Mouse (Mus musculus): ENCODE results near the gene Mok. TPM values are rescaled to one million over a fixed set of nuclear protein-coding genes. Genes with fewer than 3 reads are reported as not detected.

Mok gene
- polyA plus RNA-seq, 1 experiment, result 2.3 TPM

- H3K4me3 ChIP-seq (replicated peaks), result no peak overlapping the region
- peaks cover 6% of the 10 kb centered on the region for H3K27me3 ChIP-seq (replicated peaks)
- TF ChIP-seq FLI1 (IDR thresholded peaks at IDR 0.05; ENCODE audit: low read length) (no peak), GATA1 (IDR thresholded peaks at IDR 0.05; ENCODE audit: borderline replicate concordance, low read length) (no peak)
- no peaks in the 10 kb centered on the region for H3K9me3 ChIP-seq
- no peaks in the 10 kb centered on the region for H3K36me3 ChIP-seq (replicated peaks; ENCODE audit: low read length)
- peaks cover 61% of the 10 kb centered on the region for H3K4me1 ChIP-seq
These were observed 3.4 kb downstream of the Mok start for GRCm38 (mm10) chr12:110837192-110837841.

GRCm38 (mm10) chr12:110836729-110837128, 4.0 kb downstream of the Mok start:
- TF ChIP-seq FLI1 (IDR thresholded peaks at IDR 0.05; ENCODE audit: low read length) (no peak), GATA1 (IDR thresholded peaks at IDR 0.05; ENCODE audit: borderline replicate concordance, low read length) (no peak)
- H3K27me3 ChIP-seq (replicated peaks), result peaks cover 6% of the 10 kb centered on the region

GRCm38 (mm10) chr12:110835182-110835581, 5.6 kb downstream of the Mok start:
- TF ChIP-seq GATA1 (IDR thresholded peaks at IDR 0.05; ENCODE audit: borderline replicate concordance, low read length) (no peak), FLI1 (IDR thresholded peaks at IDR 0.05; ENCODE audit: low read length) (no peak)
- Histone ChIP-seq H3K4me1 (peaks cover 48% of the 10 kb centered on the region), H3K27me3 (replicated peaks) (peaks cover 6% of the 10 kb centered on the region), H3K4me3 (replicated peaks) (peak overlapping the region; percentile 66), H3K36me3 (replicated peaks; ENCODE audit: low read length) (no peaks in the 10 kb centered on the region), H3K9me3 (no peaks in the 10 kb centered on the region)

More at GRCm38 (mm10) chr12:110836729-110837128, 4.0 kb downstream of the Mok start:
- Histone ChIP-seq H3K9me3 (no peaks in the 10 kb centered on the region), H3K4me1 (peaks cover 58% of the 10 kb centered on the region), H3K36me3 (replicated peaks; ENCODE audit: low read length) (no peaks in the 10 kb centered on the region), H3K4me3 (replicated peaks) (no peak overlapping the region)

GRCm38 (mm10) chr12:110830293-110831024, 10.3 kb downstream of the Mok start:
- H3K4me3 ChIP-seq (replicated peaks), result no peak overlapping the region
- no peaks in the 10 kb centered on the region for H3K9me3 ChIP-seq
- TF ChIP-seq FLI1 (IDR thresholded peaks at IDR 0.05; ENCODE audit: low read length) (no peak), GATA1 (IDR thresholded peaks at IDR 0.05; ENCODE audit: borderline replicate concordance, low read length) (no peak)
- H3K27me3 ChIP-seq (replicated peaks), result peaks cover 10% of the 10 kb centered on the region
- H3K36me3 ChIP-seq (replicated peaks; ENCODE audit: low read length), result no peaks in the 10 kb centered on the region
- H3K4me1 ChIP-seq, result peaks cover 21% of the 10 kb centered on the region

GRCm38 (mm10) chr12:110828908-110829307, 11.8 kb downstream of the Mok start:
- H3K4me1 ChIP-seq, result peaks cover 12% of the 10 kb centered on the region; the same call in 1 of the 2 replicates
- H3K9me3 ChIP-seq, result no peaks in the 10 kb centered on the region
- no peak overlapping the region for H3K4me3 ChIP-seq (replicated peaks)
- H3K36me3 ChIP-seq (replicated peaks; ENCODE audit: low read length), result no peaks in the 10 kb centered on the region
- peaks cover 8% of the 10 kb centered on the region for H3K27me3 ChIP-seq (replicated peaks)
- TF ChIP-seq FLI1 (IDR thresholded peaks at IDR 0.05; ENCODE audit: low read length), result no peak
- no peak for TF ChIP-seq GATA1 (IDR thresholded peaks at IDR 0.05; ENCODE audit: borderline replicate concordance, low read length)

GRCm38 (mm10) chr12:110822366-110822765, 18.4 kb downstream of the Mok start:
- Histone ChIP-seq H3K36me3 (replicated peaks; ENCODE audit: low read length) (no peaks in the 10 kb centered on the region), H3K4me1 (peaks cover 40% of the 10 kb centered on the region), H3K27me3 (replicated peaks) (peaks cover 10% of the 10 kb centered on the region), H3K4me3 (replicated peaks) (peak overlapping the region; percentile 33), H3K9me3 (peaks cover 4% of the 10 kb centered on the region; the same call in 1 of the 2 replicates)
- no peak for TF ChIP-seq GATA1 (IDR thresholded peaks at IDR 0.05; ENCODE audit: borderline replicate concordance, low read length)
- no peak for TF ChIP-seq FLI1 (IDR thresholded peaks at IDR 0.05; ENCODE audit: low read length)

GRCm38 (mm10) chr12:110821787-110822186, 19.0 kb downstream of the Mok start:
- Histone ChIP-seq H3K4me1 (peaks cover 40% of the 10 kb centered on the region), H3K4me3 (replicated peaks) (peak overlapping the region; percentile 15), H3K27me3 (replicated peaks) (peaks cover 10% of the 10 kb centered on the region), H3K36me3 (replicated peaks; ENCODE audit: low read length) (no peaks in the 10 kb centered on the region), H3K9me3 (peaks cover 4% of the 10 kb centered on the region; the same call in 1 of the 2 replicates)
- TF ChIP-seq FLI1 (IDR thresholded peaks at IDR 0.05; ENCODE audit: low read length), result no peak
- TF ChIP-seq GATA1 (IDR thresholded peaks at IDR 0.05; ENCODE audit: borderline replicate concordance, low read length), result no peak

GRCm38 (mm10) chr12:110819367-110819766, 21.4 kb downstream of the Mok start:
- Histone ChIP-seq H3K27me3 (replicated peaks) (peaks cover 10% of the 10 kb centered on the region), H3K36me3 (replicated peaks; ENCODE audit: low read length) (no peaks in the 10 kb centered on the region), H3K4me1 (peaks cover 30% of the 10 kb centered on the region), H3K9me3 (peaks cover 4% of the 10 kb centered on the region; the same call in 1 of the 2 replicates), H3K4me3 (replicated peaks) (peak overlapping the region; percentile 16)
- TF ChIP-seq FLI1 (IDR thresholded peaks at IDR 0.05; ENCODE audit: low read length), result no peak
- TF ChIP-seq GATA1 (IDR thresholded peaks at IDR 0.05; ENCODE audit: borderline replicate concordance, low read length), result no peak

- peaks cover 4% of the 10 kb centered on the region for H3K27me3 ChIP-seq (replicated peaks)
These were observed 23.9 kb downstream of the Mok start for GRCm38 (mm10) chr12:110816833-110817232.

GRCm38 (mm10) chr12:110814924-110815323, 25.8 kb downstream of the Mok start:
- no peaks in the 10 kb centered on the region for H3K27me3 ChIP-seq (replicated peaks)
- no peak for TF ChIP-seq FLI1 (IDR thresholded peaks at IDR 0.05; ENCODE audit: low read length)
- no peak for TF ChIP-seq GATA1 (IDR thresholded peaks at IDR 0.05; ENCODE audit: borderline replicate concordance, low read length)
- peaks cover 4% of the 10 kb centered on the region; the same call in 1 of the 2 replicates for H3K9me3 ChIP-seq
- no peak overlapping the region for H3K4me3 ChIP-seq (replicated peaks)
- peaks cover 11% of the 10 kb centered on the region for H3K4me1 ChIP-seq
- peaks cover 19% of the 10 kb centered on the region for H3K36me3 ChIP-seq (replicated peaks; ENCODE audit: low read length)

More at GRCm38 (mm10) chr12:110816833-110817232, 23.9 kb downstream of the Mok start:
- Histone ChIP-seq H3K4me3 (replicated peaks) (no peak overlapping the region), H3K36me3 (replicated peaks; ENCODE audit: low read length) (peaks cover 8% of the 10 kb centered on the region), H3K4me1 (peaks cover 30% of the 10 kb centered on the region), H3K9me3 (peaks cover 4% of the 10 kb centered on the region; the same call in 1 of the 2 replicates)
- TF ChIP-seq FLI1 (IDR thresholded peaks at IDR 0.05; ENCODE audit: low read length), result no peak
- no peak for TF ChIP-seq GATA1 (IDR thresholded peaks at IDR 0.05; ENCODE audit: borderline replicate concordance, low read length)

Data from megakaryocyte, embryonic 14.5 days (primary cell).